Mouse (Mus musculus) forebrain, embryonic 10.5 days (tissue): ENCODE results near the gene Plekhg3. TPM values are rescaled to one million over a fixed set of nuclear protein-coding genes. Genes with fewer than 3 reads are reported as not detected.
A peak's percentile ranks its signal among the peaks of the same experiment; 100 is the strongest.

Experiments used
- DNase-seq: peaks from one replicate; pipeline ENCODE4 v3.0.0-alpha.2; 2017; ENCODE audit warnings: low spot score; ENCODE audit errors: extremely low spot score
- H3K27ac ChIP-seq: fragments of 300-500 bp; sonication (generic); 2 replicates; pipeline ENCODE4 v1.5.1; 2016; ENCODE audit warnings: mild to moderate bottlenecking
- H3K27me3 ChIP-seq: fragments of 300-500 bp; sonication (generic); 2 replicates; pipeline ENCODE4 v1.6.1; 2016; ENCODE audit warnings: mild to moderate bottlenecking; ENCODE audit not compliant: poor library complexity, severe bottlenecking
- H3K36me3 ChIP-seq: fragments of 300-500 bp; sonication (generic); replicated peaks from 2 replicates; pipeline ENCODE4 v1.6.1; 2016; ENCODE audit warnings: mild to moderate bottlenecking, moderate library complexity
- H3K4me1 ChIP-seq: fragments of 300-500 bp; sonication (generic); 2 replicates; pipeline ENCODE4 v1.6.1; 2016
- H3K4me3 ChIP-seq: fragments of 300-500 bp; sonication (generic); 2 replicates; pipeline ENCODE4 v1.5.1; 2016; ENCODE audit warnings: mild to moderate bottlenecking, moderate library complexity
- H3K9me3 ChIP-seq: fragments of 300-500 bp; sonication (generic); 2 replicates; pipeline ENCODE4 v1.6.1; 2016; ENCODE audit warnings: mild to moderate bottlenecking, moderate library complexity
- WGBS: fragments of 180-500 bp; shearing (Covaris S2); methylation state at CpG from one replicate; pipeline ENCODE4 v1.1.7; 2016; 5-methylcytosine and 5-hydroxymethylcytosine counted together
- polyA plus RNA-seq: library from polyadenylated mRNA; unstranded; fragments of >200 nt; fragmentation: Nextera tagmentation; extraction: Ambion mirVana; gene quantifications from 2 replicates; pipeline ENCODE4 v1.2.1, GENCODE M21; 2016

Gene Plekhg3
- polyA plus RNA-seq, 1 experiment from 2014 or later, result 2.4 TPM

GRCm38 (mm10) chr12:76531986-76532925 lies 1.6 kb downstream of the Plekhg3 start:
- no peak overlapping the region for H3K27ac ChIP-seq
- H3K4me1 ChIP-seq, result peaks cover 45% of the 10 kb centered on the region
- 1% methylated on average over 19 of the region's 19 CpGs for WGBS
- no peaks in the 10 kb centered on the region for H3K36me3 ChIP-seq
- DNase-seq, result no peak
- H3K4me3 ChIP-seq, result peak overlapping the region; percentile 77
- H3K9me3 ChIP-seq, result no peaks in the 10 kb centered on the region
- peaks cover 85% of the 10 kb centered on the region for H3K27me3 ChIP-seq

- Histone ChIP-seq H3K27me3 (peaks cover 85% of the 10 kb centered on the region), H3K9me3 (no peaks in the 10 kb centered on the region), H3K4me1 (peaks cover 45% of the 10 kb centered on the region), H3K36me3 (no peaks in the 10 kb centered on the region), H3K27ac (peak overlapping the region; percentile 86), H3K4me3 (peak overlapping the region; percentile 77)
- WGBS, result under 1% methylated on average over 31 of the region's 31 CpGs
- DNase-seq, result no peak
Measured at GRCm38 (mm10) chr12:76532926-76533376, 2.3 kb downstream of the Plekhg3 start.

DNA sequence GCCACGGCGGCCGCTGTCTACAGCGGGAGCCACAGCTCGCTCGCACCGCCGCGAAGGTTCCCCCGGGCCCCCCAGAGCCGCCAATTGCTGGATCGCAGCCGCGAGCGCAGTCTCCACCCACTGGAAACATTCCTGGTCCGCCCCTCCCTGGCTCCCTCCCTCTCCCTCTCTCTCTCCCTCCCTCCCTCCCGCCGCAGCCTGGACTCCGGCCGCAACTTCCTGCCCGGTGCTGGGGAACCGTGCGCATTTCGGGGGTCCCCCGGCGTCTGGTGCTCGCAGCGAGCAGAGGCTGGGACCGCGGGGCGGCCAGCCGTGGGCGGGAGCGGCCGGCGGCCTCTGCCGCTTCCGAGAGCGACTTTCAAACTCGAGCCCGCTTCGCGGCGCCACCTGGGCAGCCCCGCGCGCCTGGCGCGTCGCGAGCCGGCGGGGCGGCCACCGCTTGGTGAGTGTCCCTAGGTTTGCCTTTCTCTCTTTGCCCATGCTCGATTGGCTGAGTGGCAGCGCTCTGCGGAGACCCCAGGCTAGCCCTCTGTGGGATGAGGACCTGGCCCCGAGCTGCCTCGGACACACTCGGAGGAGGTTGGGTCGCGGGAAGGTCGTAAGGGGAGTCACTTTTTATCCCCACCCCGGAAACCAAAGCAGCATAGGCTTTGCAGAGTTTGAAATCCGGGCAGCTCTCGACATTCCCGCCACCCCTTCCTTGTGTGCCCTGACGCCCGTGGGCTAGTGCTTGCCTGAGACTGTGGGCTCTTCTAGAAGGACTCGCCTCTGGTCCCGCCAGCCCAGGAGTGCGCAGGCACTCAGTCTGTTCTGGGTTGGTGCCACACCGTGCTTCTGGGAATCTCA lies 2.9 kb downstream of the Plekhg3 start:
- H3K4me3 ChIP-seq, result peak overlapping the region; percentile 77
- peak overlapping the region; percentile 86 for H3K27ac ChIP-seq
- H3K36me3 ChIP-seq, result no peaks in the 10 kb centered on the region
- peak; percentile 80 for DNase-seq
- H3K4me1 ChIP-seq, result peaks cover 45% of the 10 kb centered on the region
- H3K27me3 ChIP-seq, result peaks cover 80% of the 10 kb centered on the region
- no peaks in the 10 kb centered on the region for H3K9me3 ChIP-seq
- under 1% methylated on average over 73 of the region's 74 CpGs for WGBS

DNA sequence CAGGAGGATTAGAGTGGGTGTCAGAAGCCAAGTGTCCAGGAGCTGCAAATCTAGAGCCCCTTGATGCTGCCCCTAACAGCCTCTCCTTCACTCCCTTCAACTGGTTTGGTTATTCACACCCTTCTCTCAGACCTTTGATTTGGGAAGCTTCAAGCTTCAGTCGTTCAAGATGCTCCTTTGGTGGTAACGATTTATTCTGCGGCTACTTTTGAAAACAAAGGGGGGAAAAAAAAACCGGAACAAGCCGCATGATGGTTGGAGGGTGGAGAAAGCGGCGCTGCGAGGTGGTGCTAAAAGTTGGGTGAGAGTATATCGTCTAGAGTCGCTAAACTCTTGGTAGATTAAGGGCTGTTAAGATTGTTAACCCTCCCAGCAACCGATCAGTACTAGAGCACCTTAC lies 3.5 kb downstream of the Plekhg3 start:
- H3K27me3 ChIP-seq, result peaks cover 75% of the 10 kb centered on the region

GRCm38 (mm10) chr12:76534641-76535283 lies 4.1 kb downstream of the Plekhg3 start:
- no peaks in the 10 kb centered on the region; the same call in 1 of the 2 replicates for H3K9me3 ChIP-seq
- 20% methylated on average over 9 of the region's 9 CpGs for WGBS
- peaks cover 70% of the 10 kb centered on the region for H3K27me3 ChIP-seq
- H3K36me3 ChIP-seq, result no peaks in the 10 kb centered on the region
- H3K4me3 ChIP-seq, result peak overlapping the region; percentile 77
- no peak overlapping the region for H3K27ac ChIP-seq
- peak; percentile 26 for DNase-seq
- peaks cover 45% of the 10 kb centered on the region for H3K4me1 ChIP-seq

More for the DNA sequence above, 3.5 kb downstream of the Plekhg3 start:
- H3K4me3 ChIP-seq, result peak overlapping the region; percentile 77
- peak overlapping the region; percentile 86; the same call in 1 of the 2 replicates for H3K27ac ChIP-seq
- no peaks in the 10 kb centered on the region for H3K9me3 ChIP-seq
- no peaks in the 10 kb centered on the region for H3K36me3 ChIP-seq
- H3K4me1 ChIP-seq, result peaks cover 45% of the 10 kb centered on the region
- no peak for DNase-seq
- 2% methylated on average over 11 of the region's 11 CpGs for WGBS

- H3K4me1 ChIP-seq, result peaks cover 45% of the 10 kb centered on the region
- no peak overlapping the region for H3K27ac ChIP-seq
- DNase-seq, result no peak
- no peak overlapping the region for H3K4me3 ChIP-seq
- peaks cover 62% of the 10 kb centered on the region for H3K27me3 ChIP-seq
- WGBS, result 46% methylated on average over 9 of the region's 9 CpGs
- H3K9me3 ChIP-seq, result no peaks in the 10 kb centered on the region; the same call in 1 of the 2 replicates
- no peaks in the 10 kb centered on the region for H3K36me3 ChIP-seq
Measured at GRCm38 (mm10) chr12:76535471-76535900, 4.8 kb downstream of the Plekhg3 start.

- no peak overlapping the region for H3K27ac ChIP-seq
- DNase-seq, result no peak
- H3K36me3 ChIP-seq, result no peaks in the 10 kb centered on the region
- no peaks in the 10 kb centered on the region; the same call in 1 of the 2 replicates for H3K9me3 ChIP-seq
- WGBS, result 82% methylated on average over 8 of the region's 8 CpGs
- H3K4me3 ChIP-seq, result no peak overlapping the region
- peaks cover 51% of the 10 kb centered on the region for H3K27me3 ChIP-seq
- H3K4me1 ChIP-seq, result peaks cover 48% of the 10 kb centered on the region
Measured at GRCm38 (mm10) chr12:76536591-76537153, 6.0 kb downstream of the Plekhg3 start.

DNA sequence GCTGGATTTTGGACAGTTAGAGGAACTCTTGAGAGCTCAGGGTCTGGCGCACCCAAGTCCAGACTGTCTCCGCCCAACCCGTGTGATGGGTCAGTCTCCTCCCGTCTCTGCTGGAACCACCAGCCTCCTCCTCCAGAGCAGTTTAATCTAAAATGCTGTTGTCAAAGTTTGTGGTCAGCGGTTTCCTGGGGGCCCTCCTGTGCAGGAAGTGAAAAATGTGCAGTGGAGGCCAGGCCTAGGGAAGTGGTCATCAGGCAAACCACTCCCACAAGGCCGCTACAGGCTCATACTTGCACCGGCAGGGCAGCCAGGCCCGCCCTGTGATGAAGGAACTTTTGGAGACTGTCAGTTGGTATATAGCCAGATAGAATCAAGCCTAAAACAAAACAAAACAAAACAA lies 6.7 kb downstream of the Plekhg3 start:
- Histone ChIP-seq H3K4me3 (no peak overlapping the region), H3K36me3 (no peaks in the 10 kb centered on the region), H3K9me3 (no peaks in the 10 kb centered on the region; the same call in 1 of the 2 replicates), H3K4me1 (peaks cover 45% of the 10 kb centered on the region), H3K27ac (no peak overlapping the region), H3K27me3 (peaks cover 43% of the 10 kb centered on the region)
- WGBS, result 88% methylated on average over 8 of the region's 8 CpGs
- DNase-seq, result no peak

- Histone ChIP-seq H3K27me3 (peaks cover 21% of the 10 kb centered on the region), H3K9me3 (no peaks in the 10 kb centered on the region; the same call in 1 of the 2 replicates), H3K4me3 (no peak overlapping the region), H3K27ac (no peak overlapping the region), H3K36me3 (no peaks in the 10 kb centered on the region), H3K4me1 (peaks cover 19% of the 10 kb centered on the region)
- WGBS, result 92% methylated on average over 3 of the region's 3 CpGs
- no peak for DNase-seq
Measured at GRCm38 (mm10) chr12:76540169-76540568, 9.5 kb downstream of the Plekhg3 start.

GRCm38 (mm10) chr12:76540701-76541221 lies 10.1 kb downstream of the Plekhg3 start:
- Histone ChIP-seq H3K36me3 (no peaks in the 10 kb centered on the region), H3K27me3 (peaks cover 21% of the 10 kb centered on the region), H3K4me1 (peaks cover 17% of the 10 kb centered on the region), H3K4me3 (no peak overlapping the region), H3K9me3 (no peaks in the 10 kb centered on the region; the same call in 1 of the 2 replicates), H3K27ac (no peak overlapping the region)
- no peak for DNase-seq
- 81% methylated on average over 10 of the region's 10 CpGs for WGBS

DNA sequence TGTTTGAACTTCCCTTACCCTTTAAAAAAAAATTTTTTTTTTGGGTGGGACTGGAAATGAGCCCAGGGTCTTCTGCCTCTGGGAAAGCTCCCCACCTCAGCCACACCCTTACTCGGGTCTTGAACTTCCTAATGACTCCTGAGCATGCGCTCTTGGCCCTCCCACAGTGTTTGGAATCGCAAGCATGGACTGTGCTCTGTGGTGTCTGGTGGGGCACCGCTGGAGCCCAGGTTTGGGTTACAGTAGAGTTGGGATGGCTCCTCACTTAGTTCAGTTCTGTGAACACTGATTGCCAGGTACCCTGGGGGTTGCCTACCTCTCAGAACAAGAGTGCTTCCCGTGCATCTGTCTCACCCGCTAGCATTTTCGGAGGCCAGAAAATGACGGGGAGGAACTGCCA lies 10.8 kb downstream of the Plekhg3 start:
- no peak for DNase-seq
- Histone ChIP-seq H3K9me3 (no peaks in the 10 kb centered on the region; the same call in 1 of the 2 replicates), H3K27ac (no peak overlapping the region), H3K27me3 (peaks cover 21% of the 10 kb centered on the region), H3K4me1 (peaks cover 20% of the 10 kb centered on the region), H3K4me3 (no peak overlapping the region), H3K36me3 (no peaks in the 10 kb centered on the region)
- 44% methylated on average over 8 of the region's 8 CpGs for WGBS
